Mouse (Mus musculus) spleen, postnatal 10 days (tissue): ENCODE measurements at regions not wholly inside any gene's neighbourhood (a gene's known extent, or its start where the extent isn't known, plus 50 kb on each side); places are given as distances from the start of the nearest gene placed in this dataset.

ENCODE experiments used
- DNase-seq, 2 experiments: peaks; one replicate each; pipeline ENCODE4 v3.0.0; 2021 to 2022; ENCODE audit warnings: low spot score in 2 of 2

DNA sequence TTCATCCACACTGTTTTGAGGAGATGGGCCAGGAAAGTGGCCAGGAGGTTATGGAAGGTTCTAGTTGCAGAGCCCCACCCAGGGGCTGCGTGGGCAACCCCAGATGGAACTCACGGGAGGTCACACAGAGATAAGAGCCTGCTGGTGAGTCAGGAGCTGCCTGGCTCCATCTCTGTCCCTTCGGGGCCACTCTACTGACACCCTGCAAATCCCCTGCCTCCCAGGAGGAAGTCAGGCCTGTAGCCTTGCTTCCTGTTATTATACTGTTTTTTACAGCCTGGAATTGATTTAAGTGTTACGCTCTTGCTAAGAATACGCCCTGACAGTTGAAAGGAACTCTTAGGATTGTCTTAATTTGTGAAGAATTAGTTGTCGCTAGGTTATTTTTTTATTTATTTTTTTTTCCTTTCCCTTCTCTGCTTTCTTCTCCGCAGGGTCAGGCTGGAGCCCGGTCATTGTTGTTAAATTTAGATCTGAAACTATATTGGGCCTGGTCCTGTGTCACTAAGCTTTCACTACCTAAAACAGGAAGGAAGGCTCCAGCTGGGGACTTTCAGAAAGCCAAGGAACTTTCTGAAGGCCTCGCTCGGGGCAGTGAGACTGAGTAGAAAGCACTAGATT, 497.9 kb downstream of the Med13l start:
- no peak for DNase-seq

DNA sequence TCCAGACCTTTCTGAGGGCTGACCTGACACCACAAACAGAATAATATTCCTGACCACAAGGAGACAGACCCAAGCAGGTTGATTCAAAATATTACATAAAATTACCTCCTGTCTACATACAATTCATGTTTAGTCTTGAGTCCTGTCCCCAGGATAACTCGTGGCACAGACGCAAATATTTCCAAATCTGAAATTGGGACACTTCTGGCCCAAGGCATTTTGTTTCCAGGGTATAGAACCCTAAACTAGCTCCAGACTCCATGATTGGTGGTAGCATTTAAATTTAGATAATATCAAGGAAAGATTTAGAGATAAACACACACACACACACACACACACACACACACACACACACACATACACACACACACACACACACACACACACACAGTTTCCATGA, 498.7 kb downstream of the Med13l start:
- DNase-seq = no peak

DNA sequence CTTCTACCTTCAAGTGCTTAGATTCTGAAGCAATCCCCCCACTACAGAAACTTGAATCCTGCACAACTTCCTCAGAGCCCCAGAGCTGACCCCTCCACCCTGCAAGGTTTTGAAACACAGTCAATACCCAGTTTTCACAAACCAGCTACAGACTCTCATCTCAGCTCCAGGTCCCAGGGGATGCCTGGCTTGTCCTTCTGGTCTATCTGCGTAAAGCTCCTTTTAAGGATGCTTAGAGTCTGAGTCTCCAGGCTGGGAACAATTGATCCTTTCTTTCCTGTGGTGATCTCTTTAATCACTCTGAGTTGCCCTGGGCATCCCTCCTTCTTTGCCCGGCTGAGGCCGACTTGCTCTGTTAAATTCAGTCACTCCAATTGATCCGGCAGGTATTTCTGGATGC, 500.4 kb downstream of the Med13l start:
- DNase-seq = no peak

DNA sequence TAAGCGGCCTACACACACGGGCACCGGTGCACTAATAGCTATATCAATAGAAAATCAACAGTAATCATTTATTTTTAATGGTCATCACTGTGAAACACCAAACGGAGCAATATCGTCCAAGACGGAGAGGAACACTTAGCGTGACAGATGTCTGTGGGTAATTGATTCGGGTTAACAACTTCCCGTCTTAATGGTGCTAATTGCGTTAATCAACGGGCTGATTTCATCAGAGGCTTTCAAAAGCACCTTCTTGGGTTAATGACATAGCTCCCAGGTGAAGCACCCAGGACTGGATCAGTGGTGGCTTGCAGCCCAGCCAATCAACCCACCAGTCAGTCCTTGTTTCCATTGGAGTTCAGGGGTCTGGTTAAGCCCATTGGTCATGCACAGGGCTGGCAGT, 502.0 kb downstream of the Med13l start:
- no peak for DNase-seq

DNA sequence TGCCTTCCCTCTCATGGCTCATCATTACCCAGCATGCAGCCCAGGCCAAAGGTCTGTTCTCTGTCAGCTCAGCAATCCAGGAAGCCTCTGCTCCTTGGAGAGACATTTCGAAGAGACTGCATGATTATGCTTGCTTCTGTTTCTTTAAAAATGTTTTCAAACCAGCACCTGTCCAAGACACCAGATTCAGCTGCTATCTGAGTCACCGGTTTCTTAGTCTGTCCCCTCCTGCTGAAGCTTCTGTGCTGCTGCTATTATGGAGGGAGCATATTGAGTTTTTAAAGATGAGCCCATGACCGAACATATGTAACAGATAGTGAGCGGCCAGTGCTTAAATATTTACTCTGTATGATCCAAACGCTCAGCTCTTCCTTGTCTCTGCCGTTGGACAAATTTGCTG, 506.2 kb downstream of the Med13l start:
- no peak for DNase-seq

DNA sequence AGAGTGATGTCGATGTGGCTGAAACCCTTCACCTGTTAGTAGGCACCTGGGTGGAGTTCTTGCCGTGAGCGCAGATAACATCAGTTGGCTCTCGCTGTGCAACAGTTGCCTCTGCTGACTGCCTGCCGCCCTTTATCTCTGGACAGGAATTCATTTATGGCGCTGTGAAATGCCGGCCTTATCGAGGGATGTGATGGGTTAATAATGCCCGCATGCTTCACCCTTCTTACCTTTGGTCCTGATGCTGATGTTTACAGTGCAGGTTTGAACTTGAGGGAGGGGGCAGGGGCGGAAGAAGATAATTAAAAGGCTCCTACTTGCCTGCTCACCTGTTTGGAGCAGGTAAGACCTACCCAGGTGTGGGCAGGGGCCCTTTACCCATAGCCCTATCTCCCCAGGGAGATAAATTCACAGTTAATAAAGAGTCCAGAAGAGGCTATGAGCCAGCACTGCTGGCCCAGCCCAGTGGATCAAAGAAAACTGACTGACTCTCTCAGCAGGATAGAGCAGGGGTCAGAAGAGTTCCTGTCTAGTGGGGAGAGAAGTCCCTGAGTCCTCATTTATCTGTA, 509.4 kb downstream of the Med13l start:
- DNase-seq = no peak

DNA sequence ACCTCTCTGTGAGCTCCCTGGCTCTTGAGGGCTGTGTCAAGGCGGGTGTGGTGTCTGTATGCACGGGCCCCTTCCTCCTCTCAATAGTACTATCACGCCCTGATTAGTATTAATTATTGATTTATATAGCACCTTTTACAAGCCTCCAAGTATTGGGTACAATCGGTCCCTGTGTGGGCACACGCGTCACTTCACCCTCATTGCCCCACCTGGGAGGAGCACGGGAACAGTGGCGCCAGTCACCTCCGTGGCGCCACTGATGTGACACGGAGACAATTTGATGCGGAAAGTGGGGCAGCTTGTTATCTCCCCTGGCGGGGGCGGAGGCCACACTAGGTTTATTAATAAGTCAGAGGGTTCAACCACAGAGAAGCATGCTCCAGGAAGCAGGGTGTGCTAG, 512.2 kb downstream of the Med13l start:
- DNase-seq = no peak

DNA sequence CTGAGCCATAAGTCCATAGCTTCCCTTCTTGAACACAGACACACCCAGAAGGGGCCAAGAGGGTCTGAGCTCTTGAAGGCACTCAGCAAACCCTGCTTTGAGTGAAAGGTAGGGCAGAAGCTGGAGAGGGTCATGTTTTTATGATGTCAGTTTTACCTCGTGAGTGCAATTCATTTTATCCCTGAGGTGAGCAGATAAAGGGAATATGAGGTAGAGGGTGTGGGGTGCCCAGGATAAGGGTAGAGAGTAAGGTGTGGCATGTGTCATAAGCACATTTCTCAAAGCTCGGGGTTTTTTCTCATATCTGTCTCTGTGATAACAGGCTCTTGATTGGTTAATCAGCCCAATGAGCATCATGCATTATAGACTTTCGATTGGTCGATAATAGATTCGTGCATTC, 520.3 kb downstream of the Med13l start:
- DNase-seq = no peak

DNA sequence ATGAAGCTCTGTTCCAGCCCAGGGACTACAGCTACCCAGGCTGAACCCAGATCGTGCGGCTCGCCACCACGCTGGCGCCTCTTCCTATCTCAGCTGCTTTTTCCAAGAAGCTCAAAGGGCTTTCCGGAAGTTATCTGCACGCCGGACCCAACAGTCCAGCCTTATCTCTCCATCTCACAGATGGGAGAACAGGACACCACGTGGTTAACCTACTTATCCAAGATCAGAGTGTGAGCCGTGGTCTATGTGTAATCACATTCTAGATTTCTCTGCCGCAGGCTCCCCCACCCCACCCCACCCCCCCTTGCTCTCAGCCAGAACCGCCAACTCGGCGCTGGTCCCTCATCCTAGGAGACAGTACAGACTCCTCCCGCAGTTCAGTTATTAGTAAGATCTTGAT, 522.4 kb downstream of the Med13l start:
- DNase-seq = no peak

DNA sequence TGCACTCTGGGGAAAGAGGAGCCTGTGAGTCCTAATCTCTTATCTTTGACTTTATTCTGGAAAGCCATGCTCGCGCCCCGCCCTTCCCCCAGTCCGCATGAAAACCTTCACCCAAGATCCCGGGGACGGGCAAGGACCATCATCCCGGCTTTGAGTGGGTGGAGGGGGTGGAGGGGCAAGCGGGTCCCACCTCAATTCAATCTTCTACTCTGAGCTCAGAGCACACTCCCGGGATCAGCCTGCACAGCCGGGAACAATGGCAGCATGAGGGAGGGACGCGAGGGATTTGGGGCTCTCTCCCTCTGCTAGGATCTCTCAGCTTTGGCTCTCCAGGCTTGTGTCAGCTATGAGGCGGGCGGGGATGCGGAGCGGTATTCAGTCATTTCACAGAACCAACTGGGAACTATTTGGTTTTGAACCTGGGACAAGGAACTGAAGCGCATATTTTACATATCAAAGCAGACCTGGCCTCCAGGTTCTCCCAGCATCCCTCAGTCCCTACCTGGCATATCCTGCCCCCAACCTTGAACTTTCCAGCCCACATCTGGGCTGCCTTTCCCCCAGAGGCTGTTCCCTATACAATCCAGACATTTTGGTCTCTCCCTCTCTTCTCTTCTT, 537.2 kb downstream of the Med13l start:
- DNase-seq = no peak

DNA sequence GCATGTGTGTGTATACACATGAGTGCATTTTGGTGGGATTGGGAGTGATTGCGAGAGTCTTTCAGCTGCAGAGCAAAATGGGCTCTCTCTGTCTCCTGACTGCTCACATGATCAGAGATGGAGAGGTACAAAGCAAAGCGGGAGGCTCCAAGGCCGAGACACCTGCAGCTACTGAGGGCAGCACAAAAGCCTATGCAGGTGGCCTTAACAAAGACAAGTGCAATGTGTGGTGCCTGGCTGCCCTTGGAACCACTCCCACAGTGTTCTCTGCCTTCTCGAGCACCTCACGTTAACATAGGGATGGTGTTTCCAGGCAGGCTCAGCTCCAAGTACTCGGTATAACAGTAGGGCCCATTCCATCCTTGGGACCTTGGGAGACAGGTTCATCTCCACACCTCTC, 539.3 kb downstream of the Med13l start:
- DNase-seq = no peak

DNA sequence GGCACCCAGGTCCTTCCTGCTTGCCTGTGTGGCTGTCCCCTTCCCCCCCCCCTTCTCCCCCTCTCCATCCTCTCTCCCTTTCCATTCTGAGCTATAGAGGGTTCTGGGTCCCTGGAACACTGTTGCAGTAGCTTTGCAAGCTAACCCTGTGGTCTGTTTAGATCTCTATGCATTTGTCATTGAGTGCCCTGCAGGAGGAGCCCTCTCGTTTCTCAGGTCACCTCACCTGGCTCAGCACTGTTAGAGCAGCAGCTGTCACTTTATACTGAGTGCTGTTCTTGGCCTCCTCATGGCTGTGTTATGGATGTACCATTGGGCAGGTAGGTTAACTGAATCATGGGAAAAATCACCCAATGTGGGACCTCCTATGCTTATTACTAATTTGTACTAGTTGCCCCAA, 543.0 kb downstream of the Med13l start:
- no peak for DNase-seq

DNA sequence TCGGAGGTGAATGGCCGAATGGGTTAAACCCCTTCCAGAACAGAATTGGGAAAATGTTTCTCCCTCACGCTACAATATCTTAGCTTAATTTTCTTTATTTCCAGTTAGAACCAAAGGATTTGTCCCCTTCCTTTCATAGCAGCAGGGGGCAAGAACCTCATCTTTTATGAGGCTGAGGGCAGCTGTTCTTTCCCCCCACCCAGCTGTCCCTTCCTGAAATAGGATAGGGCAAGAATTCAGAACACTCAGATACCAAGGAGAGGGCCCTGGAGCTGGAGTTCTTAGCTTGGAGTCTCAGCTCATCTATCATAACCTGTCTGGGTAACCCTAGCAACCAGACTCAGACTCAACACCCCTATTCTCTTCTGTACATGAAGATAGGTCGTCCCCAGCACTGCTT, 547.4 kb downstream of the Med13l start:
- no peak for DNase-seq

DNA sequence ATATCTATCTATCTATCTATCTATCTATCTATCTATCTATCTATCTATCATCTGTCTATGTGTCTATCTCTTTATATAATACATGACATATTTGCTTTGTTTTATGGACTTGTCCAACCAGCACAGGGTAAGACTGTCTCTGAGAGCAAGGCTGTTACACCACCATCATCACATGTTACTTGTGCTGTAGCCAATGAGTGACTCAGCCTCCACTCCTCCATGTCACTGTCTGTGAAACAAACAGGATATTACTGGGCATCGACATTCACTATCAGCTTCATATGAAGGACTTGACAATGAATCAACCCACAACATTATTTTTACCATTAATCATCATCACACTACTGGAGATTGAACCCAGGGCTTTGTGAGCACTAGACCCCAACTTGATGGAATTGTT, 549.0 kb downstream of the Med13l start:
- DNase-seq = no peak

DNA sequence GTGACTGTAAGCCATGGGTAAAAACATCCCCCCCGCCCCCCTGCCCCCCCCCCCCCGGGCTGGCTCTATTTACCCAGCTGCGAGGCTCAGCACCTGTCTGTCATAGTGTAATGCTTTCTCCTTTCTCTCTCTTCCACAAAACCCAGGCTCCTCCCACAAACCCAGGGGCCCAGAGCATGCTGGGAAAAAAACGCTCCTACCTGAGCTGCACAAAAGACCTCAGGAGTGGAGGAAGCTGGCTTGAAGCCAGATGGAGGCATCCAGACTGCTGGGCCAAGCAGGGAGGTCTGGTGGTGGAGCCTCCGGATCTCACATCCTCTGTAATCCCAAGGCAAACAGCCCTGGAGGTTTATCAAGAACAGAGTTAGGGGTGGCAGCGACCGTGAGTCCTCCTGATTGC, 553.6 kb downstream of the Med13l start:
- no peak for DNase-seq

DNA sequence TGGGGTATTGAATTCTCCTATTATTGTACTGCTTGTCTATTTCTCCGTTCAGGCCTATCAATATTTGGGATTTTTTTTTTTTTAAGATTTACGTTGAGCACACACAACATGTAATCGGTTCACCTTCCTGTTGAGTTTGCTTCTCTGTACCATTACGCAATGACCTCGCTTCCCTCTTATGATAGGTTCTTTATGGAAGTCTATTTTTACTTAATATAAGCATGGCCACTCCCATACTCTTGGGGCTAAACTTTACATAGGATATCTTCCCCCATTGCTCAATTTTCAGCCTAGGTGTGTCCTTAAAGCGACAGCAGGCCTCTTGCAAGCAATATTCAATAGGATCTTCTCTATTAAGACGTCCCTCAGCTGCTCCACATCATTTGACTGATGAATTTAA, 544.7 kb upstream of the Tbx3 start:
- no peak for DNase-seq

DNA sequence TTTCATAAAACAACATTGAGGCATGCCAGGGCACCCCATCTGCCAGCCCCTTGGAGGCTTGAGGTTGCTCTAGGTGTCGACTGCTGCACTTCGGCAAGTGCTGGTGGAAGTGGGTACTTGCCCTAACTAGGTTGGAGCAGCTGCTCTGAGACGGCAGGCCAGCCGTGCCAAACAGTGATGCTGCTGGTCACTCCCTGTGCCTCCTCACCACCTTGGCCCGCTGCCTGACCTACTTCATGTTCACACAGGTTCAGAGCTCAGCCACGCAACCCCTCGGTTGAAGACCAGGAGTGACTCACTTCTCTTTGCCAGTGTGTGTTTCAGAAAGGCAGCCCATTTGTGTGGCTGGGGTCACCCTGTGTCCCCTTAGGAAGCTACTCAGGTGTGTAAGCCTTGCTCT, 540.3 kb upstream of the Tbx3 start:
- DNase-seq = no peak

DNA sequence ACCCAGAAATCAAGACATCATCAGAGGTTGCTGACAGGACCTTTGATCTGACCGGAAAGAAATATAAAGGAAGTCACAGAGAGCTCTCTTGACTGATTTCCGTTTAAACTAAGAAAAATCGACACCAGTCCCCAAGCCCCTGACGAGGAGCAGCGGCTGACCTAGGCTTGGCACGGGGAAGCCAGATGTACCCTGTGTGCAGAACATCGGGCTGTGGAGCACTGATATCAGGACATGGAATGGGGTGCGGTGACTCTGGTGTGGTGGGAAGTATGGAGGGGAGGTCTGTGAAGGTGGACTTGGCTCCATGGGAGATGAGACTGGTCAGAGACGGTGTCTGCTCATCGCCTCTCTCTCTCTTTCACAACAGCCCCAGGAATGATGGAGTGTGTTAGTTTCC, 539.0 kb upstream of the Tbx3 start:
- DNase-seq = no peak

DNA sequence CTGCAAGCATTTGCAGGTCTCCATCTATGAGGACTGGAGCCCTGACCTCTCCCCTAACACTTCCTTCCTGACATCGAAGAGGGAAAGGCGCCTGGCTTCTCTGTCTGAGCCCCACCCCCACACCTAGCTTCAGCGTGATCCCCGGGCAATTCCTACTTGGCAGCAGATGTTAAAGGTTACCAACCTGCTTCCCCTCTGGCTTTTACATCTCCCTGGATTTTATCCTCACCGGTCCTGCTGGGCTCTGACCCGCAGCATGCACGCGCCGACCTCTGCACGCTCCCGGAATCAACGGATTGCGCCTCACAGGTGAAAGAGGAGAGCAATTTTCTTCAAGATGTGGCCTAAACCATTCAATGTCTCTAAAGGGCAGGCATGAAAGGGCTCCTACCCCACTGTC, 537.1 kb upstream of the Tbx3 start:
- DNase-seq = no peak

DNA sequence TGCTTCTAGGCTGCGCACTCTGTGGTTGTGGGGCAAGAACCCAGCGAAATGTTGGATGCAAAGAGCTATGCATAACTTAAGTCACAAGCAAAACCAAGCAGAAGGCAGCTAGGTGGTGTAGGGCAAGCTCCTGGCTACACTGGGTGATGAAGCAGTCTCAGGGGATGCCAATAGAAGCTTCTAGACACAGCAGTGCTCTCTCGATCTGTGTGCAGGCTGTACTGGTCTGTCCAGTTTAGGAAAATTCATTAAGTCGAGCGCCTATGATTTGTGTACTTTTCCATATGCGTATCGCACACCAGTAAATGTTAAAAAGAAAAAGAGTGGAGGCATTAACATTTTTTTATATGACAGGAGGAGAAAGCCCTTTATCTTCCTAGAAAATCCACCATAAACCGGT, 533.6 kb upstream of the Tbx3 start:
- no peak for DNase-seq

DNA sequence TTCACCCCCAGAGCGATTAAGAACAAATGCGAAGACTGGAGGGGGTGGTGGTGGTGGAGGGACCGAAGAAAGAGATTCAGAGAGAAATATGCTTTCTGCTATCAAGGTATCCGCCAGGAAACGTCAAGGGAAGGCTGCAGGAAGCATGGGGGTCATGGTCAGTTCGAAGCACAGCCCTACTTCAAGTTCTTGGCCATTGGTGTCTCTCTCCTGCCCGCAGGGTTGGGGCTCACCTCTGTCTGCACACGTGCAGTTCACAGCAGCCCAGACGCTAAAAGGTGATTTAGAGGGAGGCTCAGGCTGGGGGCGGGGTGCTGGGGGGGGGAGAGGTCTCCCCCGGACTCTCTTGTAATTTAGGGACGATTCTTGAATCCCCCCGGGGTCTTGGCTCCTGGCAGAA, 533.1 kb upstream of the Tbx3 start:
- DNase-seq = no peak

DNA sequence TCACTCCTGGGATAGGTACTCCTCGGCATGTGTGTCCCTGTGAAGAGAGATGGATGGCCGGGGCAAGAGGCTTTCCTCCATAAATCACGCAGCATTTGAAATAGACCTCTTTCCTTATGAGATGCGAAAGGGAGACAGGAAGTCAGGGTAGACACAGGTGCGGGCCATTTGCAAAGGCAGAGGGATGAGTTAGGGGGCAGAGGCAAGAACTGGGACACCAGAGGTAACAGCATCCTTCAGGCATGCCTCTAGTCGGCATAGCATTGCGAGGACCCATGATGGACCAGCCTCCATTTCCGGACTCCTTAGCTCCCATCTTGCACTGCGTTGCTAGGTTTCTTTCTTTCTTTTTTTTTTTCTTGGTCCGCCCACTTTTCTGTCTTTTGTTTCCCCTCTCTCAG, 532.6 kb upstream of the Tbx3 start:
- no peak for DNase-seq

DNA sequence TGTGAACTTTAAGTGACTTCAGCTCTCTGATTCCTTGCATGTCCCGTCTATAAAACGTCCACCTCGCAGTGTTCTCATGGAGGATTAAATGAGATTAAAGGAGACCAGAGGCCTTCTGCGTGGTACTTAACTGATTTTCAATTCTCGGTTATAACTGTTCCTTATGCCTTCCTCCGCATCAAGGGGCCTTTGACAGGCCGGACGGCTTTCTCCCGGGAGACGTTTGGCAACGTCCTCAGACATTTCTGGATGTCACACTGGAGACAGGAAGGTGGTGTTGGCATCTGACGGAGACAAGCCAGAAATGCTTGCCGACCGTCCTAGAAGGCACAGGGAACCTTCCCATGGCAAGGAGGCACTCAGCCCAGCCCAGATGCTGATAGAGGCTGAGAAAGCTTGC, 532.2 kb upstream of the Tbx3 start:
- DNase-seq = no peak

DNA sequence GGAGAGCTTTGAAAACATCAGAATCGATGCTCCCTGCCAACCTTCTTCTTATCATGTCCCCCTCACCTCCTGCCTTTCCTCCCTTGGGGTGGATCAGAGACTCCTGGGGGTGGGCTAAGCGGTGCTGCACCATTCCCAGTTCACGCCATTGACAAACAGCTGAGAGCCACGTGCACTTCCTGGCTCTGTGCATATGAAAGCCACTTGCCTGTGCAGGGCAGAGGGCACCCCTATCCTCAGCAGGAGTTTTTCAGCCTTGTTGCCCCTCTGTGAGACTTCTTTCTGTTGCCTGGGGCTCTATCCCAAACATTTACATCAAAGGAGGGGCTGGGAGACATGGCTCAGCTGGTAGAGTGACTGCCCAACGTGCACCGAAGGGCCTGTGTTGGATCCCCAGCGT, 531.1 kb upstream of the Tbx3 start:
- DNase-seq = no peak
